Mouse (Mus musculus) small intestine, adult 2 months (tissue): Measurements from ENCODE around the gene Pou2f3. TPM values are rescaled to one million over a fixed set of nuclear protein-coding genes. Genes with fewer than 3 reads are reported as not detected.

Experiments
- H3K27ac ChIP-seq: fragments of 200-500 bp; 2 replicates; pipeline ENCODE4 v1.5.1; 2012; ENCODE audit warnings: low read depth, low read length, control low read depth, inconsistent platforms; ENCODE audit not compliant: insufficient read depth
- H3K27me3 ChIP-seq: fragments of 200-500 bp; 2 replicates; pipeline ENCODE4 v1.6.1; 2012; ENCODE audit warnings: mild to moderate bottlenecking, moderate library complexity, low read length, inconsistent platforms; ENCODE audit not compliant: control insufficient read depth, insufficient read depth
- H3K36me3 ChIP-seq: fragments of 200-500 bp; 2 replicates; pipeline ENCODE4 v1.6.1; 2012; ENCODE audit warnings: mild to moderate bottlenecking, low read length, control low read depth, inconsistent platforms; ENCODE audit not compliant: control insufficient read depth, insufficient read depth
- H3K4me1 ChIP-seq: fragments of 200-500 bp; 2 replicates; pipeline ENCODE4 v1.6.1; 2012; ENCODE audit warnings: low read length, inconsistent platforms, mixed read lengths; ENCODE audit not compliant: control insufficient read depth, insufficient read depth, insufficient read length
- H3K4me3 ChIP-seq: fragments of 200-500 bp; 2 replicates; pipeline ENCODE4 v1.5.1; 2012; ENCODE audit warnings: low read depth, mild to moderate bottlenecking, control low read depth, inconsistent platforms, low read length, moderate library complexity
- CTCF ChIP-seq: fragments of 200-500 bp; IDR thresholded peaks from 2 replicates; pipeline ENCODE4 v1.5.1; 2012; ENCODE audit warnings: low read depth, mild to moderate bottlenecking, control low read depth, inconsistent platforms, low read length, moderate library complexity, mixed read lengths; ENCODE audit not compliant: insufficient replicate concordance, insufficient read length; ENCODE audit errors: extremely low read depth
- POLR2A ChIP-seq: fragments of 200-500 bp; IDR thresholded peaks from 2 replicates; pipeline ENCODE4 v1.6.1; 2012; ENCODE audit warnings: low read depth, mild to moderate bottlenecking, control low read depth, inconsistent platforms, low read length, moderate library complexity
- WGBS: fragments of 180-500 bp; shearing (Covaris S2); methylation state at CpG from one replicate; pipeline ENCODE4 v1.1.7; 2018; 5-methylcytosine and 5-hydroxymethylcytosine counted together
- polyA plus RNA-seq: library from polyadenylated mRNA; depleted of rRNA; stranded (reverse); fragments of >200 nt; gene quantifications from 2 replicates; pipeline ENCODE4 v1.2.3, GENCODE M21; 2012

Pou2f3 gene
- polyA plus RNA-seq, 1 experiment: 1.2 TPM

DNA sequence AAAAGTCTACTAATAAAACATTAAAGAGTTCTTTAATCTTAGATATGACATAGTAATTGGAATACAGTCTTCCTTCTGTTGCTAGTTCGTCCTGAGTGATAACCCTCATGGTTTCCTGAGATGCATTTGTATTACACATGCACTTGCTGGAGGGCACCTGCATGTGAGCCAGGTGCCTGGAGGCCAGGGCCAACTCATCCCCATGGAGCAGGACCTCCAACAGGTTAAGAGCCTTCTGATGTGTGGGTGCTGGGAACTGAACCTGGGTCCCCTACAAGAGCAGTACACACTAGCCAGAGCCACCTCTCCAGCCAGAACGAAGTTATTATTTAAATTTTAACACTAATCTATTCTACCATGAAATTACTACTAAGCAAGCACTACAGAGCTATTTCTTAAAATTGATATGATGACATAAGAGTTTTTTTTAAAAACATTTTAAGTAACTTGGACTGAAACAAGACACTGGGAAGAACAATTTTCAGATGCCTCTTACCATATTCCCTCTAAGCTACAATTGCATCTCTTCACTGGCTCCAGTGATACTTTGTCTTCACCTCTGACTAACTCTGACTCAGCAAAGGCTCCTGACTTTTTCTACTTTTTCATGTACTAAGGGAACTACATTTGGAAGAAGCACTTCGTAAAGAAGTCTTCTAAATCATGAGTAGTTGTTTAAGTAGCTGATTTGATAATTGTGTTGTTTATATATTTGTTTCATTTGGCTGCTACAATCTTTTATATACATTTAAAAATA lies 112.2 kb downstream of the Pou2f3 start:
- WGBS: 78% methylated on average over 3 of the region's 3 CpGs
- Histone ChIP-seq H3K36me3 (no peaks in the 10 kb centered on the region), H3K4me3 (no peak overlapping the region), H3K27ac (no peak overlapping the region), H3K4me1 (peaks cover 1% of the 10 kb centered on the region; the same call in 1 of the 2 replicates), H3K27me3 (no peaks in the 10 kb centered on the region)
- TF ChIP-seq POLR2A (no peak), CTCF (no peak)

GRCm38 (mm10) chr9:43096337-43096736 lies 113.8 kb downstream of the Pou2f3 start:
- Histone ChIP-seq H3K36me3 (no peaks in the 10 kb centered on the region), H3K4me3 (no peak overlapping the region), H3K27ac (no peak overlapping the region), H3K27me3 (no peaks in the 10 kb centered on the region), H3K4me1 (no peaks in the 10 kb centered on the region)
- no peak for TF ChIP-seq POLR2A
- TF ChIP-seq CTCF: no peak

GRCm38 (mm10) chr9:43094828-43095227 lies 115.3 kb downstream of the Pou2f3 start:
- H3K27ac ChIP-seq: no peak overlapping the region
- H3K27me3 ChIP-seq: no peaks in the 10 kb centered on the region
- TF ChIP-seq CTCF (no peak), POLR2A (no peak)
- H3K36me3 ChIP-seq: no peaks in the 10 kb centered on the region
- 79% methylated on average over 4 of the region's 4 CpGs for WGBS
- H3K4me1 ChIP-seq: no peaks in the 10 kb centered on the region
- H3K4me3 ChIP-seq: no peak overlapping the region

GRCm38 (mm10) chr9:43093803-43094202 lies 116.4 kb downstream of the Pou2f3 start:
- TF ChIP-seq CTCF (no peak), POLR2A (no peak)
- WGBS: 64% methylated on average over 3 of the region's 3 CpGs
- Histone ChIP-seq H3K27ac (no peak overlapping the region), H3K27me3 (no peaks in the 10 kb centered on the region), H3K4me1 (no peaks in the 10 kb centered on the region), H3K36me3 (no peaks in the 10 kb centered on the region), H3K4me3 (no peak overlapping the region)

GRCm38 (mm10) chr9:43085686-43086285 lies 124.4 kb downstream of the Pou2f3 start:
- no peaks in the 10 kb centered on the region for H3K36me3 ChIP-seq
- H3K27ac ChIP-seq: no peak overlapping the region
- H3K4me1 ChIP-seq: 0 out of 2 replicates have a peak, but pooled peaks cover 2% of the 10 kb centered on the region
- H3K4me3 ChIP-seq: no peak overlapping the region
- H3K27me3 ChIP-seq: no peaks in the 10 kb centered on the region
- 80% methylated on average over 1 of the region's 1 CpGs for WGBS
- no peak for TF ChIP-seq POLR2A
- no peak for TF ChIP-seq CTCF

- Histone ChIP-seq H3K36me3 (no peaks in the 10 kb centered on the region), H3K4me1 (0 out of 2 replicates have a peak, but pooled peaks cover 3% of the 10 kb centered on the region), H3K27me3 (no peaks in the 10 kb centered on the region), H3K27ac (no peak overlapping the region), H3K4me3 (no peak overlapping the region)
- no peak for TF ChIP-seq POLR2A
- no peak for TF ChIP-seq CTCF
- WGBS: 78% methylated on average over 7 of the region's 7 CpGs
Measured at GRCm38 (mm10) chr9:43084496-43085362, 125.4 kb downstream of the Pou2f3 start.
